Mouse (Mus musculus) midbrain, embryonic 16.5 days (tissue): ENCODE measurements at regions not wholly inside any gene's neighbourhood (a gene's known extent, or its start where the extent isn't known, plus 50 kb on each side); places are given as distances from the start of the nearest gene placed in this dataset.

Experiments used
- ATAC-seq: fragments of 200-750 bp; cut with Nextera tagmentation; 2 replicates; pipeline ENCODE4 v1.8.0; 2017; ENCODE audit warnings: moderate TSS enrichment
- H3K27ac ChIP-seq: fragments of 300-500 bp; sonication (generic); 2 replicates; pipeline ENCODE4 v1.5.1; 2014; ENCODE audit warnings: mild to moderate bottlenecking, low read length, mixed read lengths
- H3K27me3 ChIP-seq: fragments of 300-500 bp; sonication (generic); 2 replicates; pipeline ENCODE4 v1.6.1; 2014; ENCODE audit warnings: low read depth, low read length, mixed read lengths; ENCODE audit not compliant: control insufficient read depth, insufficient read depth
- H3K36me3 ChIP-seq: fragments of 300-500 bp; sonication (generic); 2 replicates; pipeline ENCODE4 v1.6.1; 2014; ENCODE audit warnings: mild to moderate bottlenecking, low read length, moderate library complexity, mixed read lengths; ENCODE audit not compliant: control insufficient read depth, insufficient read depth
- H3K4me1 ChIP-seq: fragments of 300-500 bp; sonication (generic); 2 replicates; pipeline ENCODE4 v1.6.1; 2014; ENCODE audit warnings: mild to moderate bottlenecking, low read length, mixed read lengths; ENCODE audit not compliant: control insufficient read depth, insufficient read depth
- H3K4me2 ChIP-seq: fragments of 300-500 bp; sonication (generic); 2 replicates; pipeline ENCODE4 v1.6.1; 2014; ENCODE audit warnings: mild to moderate bottlenecking, low read length, mixed read lengths
- H3K4me3 ChIP-seq: fragments of 300-500 bp; sonication (generic); 2 replicates; pipeline ENCODE4 v1.5.1; 2014; ENCODE audit warnings: low read depth, mild to moderate bottlenecking, low read length, moderate library complexity, mixed read lengths
- H3K9ac ChIP-seq: fragments of 300-500 bp; sonication (generic); 2 replicates; pipeline ENCODE4 v1.6.1; 2014; ENCODE audit warnings: low read depth, low read length, mixed read lengths
- H3K9me3 ChIP-seq: fragments of 300-500 bp; sonication (generic); replicated peaks from 2 replicates; pipeline ENCODE4 v1.6.1; 2014; ENCODE audit warnings: mild to moderate bottlenecking, low read length, mixed read lengths; ENCODE audit not compliant: control insufficient read depth, poor library complexity, severe bottlenecking
- WGBS: fragments of 180-500 bp; shearing (Covaris S2); extraction: QIAGEN DNeasy Blood & Tissue Kit; methylation state at CpG from one replicate; pipeline ENCODE4 v1.1.7; 2014; 5-methylcytosine and 5-hydroxymethylcytosine counted together

- no peak for ATAC-seq
- Histone ChIP-seq H3K27me3 (no peaks in the 10 kb centered on the region), H3K36me3 (no peaks in the 10 kb centered on the region), H3K9ac (no peak overlapping the region), H3K4me1 (no peaks in the 10 kb centered on the region), H3K4me3 (no peak overlapping the region), H3K4me2 (no peak overlapping the region), H3K27ac (no peak overlapping the region), H3K9me3 (no peaks in the 10 kb centered on the region)
- 87% methylated on average over 5 of the region's 5 CpGs for WGBS
Observed at GRCm38 (mm10) chr2:8818127-8818526, 1062.9 kb upstream of the 4930412O13Rik start.

- 81% methylated on average over 2 of the region's 2 CpGs for whole genome bisulfite sequencing
- ATAC-seq, result no peak
Observed at GRCm38 (mm10) chr2:8825406-8825805, 1055.6 kb upstream of the 4930412O13Rik start.

More at GRCm38 (mm10) chr2:8825406-8825805, 1055.6 kb upstream of the 4930412O13Rik start:
- H3K27me3 ChIP-seq, result no peaks in the 10 kb centered on the region
- H3K4me1 ChIP-seq, result no peaks in the 10 kb centered on the region
- H3K4me2 ChIP-seq, result no peak overlapping the region
- H3K4me3 ChIP-seq, result no peak overlapping the region
- no peaks in the 10 kb centered on the region for H3K9me3 ChIP-seq
- no peak overlapping the region for H3K27ac ChIP-seq
- H3K36me3 ChIP-seq, result no peaks in the 10 kb centered on the region
- H3K9ac ChIP-seq, result no peak overlapping the region
